Mouse (Mus musculus) left cerebral cortex, adult 11 months (tissue): ENCODE measurements around the gene Cacnb2.

ENCODE experiments used
- DNase-seq: peaks from one replicate; pipeline ENCODE4 v3.0.0; 2022; ENCODE audit warnings: low spot score

Cacnb2 gene

DNA sequence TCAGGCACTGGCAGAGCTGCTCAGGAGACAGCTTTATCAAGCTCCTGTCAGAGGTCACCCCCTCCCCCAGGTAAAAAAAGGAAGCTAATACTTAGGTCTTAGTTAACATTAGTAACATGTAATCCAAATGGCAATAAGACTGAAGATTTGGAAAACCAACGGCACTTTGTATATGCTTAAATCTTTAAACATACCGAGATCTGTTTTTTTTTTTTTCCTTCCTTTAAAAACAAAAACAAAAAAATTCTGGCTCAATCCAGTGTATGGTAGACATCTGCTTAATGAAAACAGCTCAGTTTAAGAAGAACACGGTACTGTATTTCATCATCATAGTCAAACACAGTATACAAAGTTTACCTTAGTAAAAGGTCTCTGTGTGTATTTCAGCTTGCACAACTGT is at the start of gene Cacnb2:
TSS of gene Cacnb2 (plus strand) at position 301 of the 400 bp plus-strand sequence.
- no peak for DNase-seq

DNA sequence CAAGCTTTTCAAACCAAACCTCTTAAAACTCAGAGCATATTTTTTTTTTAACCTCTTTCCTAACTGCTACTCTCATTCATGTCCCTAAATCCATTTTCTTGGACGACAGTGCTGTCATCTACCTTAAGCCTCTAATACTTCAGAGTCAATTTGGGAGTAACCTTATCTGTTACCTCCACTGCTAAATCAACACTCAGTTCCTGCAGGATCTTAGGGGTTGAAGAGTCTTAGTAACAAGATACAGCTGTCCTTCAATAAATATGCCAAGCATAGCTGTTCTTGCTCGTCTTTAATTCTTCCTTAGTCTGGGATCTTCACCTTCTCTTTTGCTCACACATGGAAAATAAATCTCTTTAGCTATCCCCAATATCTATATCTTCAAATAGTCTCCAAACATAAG is 34.9 kb upstream of the Cacnb2 start:
- no peak for DNase-seq

DNA sequence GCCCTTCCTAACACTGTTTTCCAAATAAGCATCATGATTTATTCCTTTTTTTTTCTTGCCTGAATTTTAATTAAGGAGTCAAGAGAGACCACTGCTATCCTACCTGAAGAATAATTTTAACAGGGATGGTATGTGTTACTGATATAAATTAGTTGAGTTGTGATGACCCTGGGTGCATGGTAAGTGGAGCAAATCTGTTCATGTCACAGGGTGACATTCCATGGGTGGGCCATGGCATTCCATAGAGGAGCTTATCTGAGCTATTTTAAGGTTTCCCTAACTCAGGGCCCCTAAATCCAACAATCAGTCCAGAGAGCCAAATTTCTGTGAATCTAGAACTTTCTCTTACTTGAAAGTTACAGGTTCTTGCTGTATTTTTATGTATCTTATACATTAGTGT is 31.6 kb upstream of the Cacnb2 start:
- no peak for DNase-seq

DNA sequence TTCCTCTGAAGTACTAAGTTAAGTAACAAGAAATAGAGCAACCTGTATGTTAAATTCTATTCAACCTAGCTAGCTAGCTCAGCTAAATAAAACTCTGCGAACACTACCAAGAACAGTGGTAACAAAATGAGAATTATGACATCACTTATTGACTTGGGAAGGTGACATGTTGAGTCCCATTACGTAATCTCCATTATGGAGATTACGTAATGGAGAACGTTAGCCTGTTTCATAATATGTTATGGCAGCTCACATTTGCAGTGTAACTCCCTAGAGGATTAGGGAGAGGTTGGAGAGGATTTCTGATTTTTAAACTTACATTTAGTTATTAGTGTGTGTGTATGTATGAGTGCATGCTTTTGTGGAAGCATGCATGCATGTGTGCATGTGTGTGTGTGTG is 13.3 kb upstream of the Cacnb2 start:
- no peak for DNase-seq

DNA sequence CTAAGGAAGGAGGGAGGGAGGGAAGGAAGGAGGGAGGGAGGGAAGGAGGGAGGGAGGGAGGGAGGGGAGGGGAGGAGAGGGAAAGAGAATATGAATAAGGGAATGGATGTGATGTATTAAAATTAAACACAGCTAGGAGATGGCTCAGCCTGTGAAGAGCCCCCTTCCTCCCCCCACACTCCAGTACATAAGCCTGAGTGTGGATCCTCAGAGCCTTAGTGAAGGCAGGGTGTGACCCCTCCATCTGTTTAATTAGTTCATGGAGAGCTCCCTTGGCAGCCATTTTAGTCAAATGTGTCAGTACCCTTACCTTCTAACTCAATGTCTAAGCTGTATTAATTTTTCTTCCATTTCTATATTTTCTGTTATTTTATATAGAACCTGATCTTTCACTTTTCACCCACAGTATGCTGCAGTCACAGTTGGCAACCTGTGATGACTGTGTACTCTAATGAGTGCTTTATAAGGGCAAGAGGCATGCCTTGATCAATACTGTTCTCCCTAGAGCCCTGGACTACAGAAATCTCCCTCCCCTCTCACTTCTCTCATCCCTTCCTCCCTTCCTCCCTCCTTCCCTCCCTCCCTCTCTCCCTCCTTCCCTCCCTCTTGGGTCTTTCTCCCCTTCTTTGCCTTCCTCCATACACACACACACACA is 4.9 kb upstream of the Cacnb2 start:
- no peak for DNase-seq

DNA sequence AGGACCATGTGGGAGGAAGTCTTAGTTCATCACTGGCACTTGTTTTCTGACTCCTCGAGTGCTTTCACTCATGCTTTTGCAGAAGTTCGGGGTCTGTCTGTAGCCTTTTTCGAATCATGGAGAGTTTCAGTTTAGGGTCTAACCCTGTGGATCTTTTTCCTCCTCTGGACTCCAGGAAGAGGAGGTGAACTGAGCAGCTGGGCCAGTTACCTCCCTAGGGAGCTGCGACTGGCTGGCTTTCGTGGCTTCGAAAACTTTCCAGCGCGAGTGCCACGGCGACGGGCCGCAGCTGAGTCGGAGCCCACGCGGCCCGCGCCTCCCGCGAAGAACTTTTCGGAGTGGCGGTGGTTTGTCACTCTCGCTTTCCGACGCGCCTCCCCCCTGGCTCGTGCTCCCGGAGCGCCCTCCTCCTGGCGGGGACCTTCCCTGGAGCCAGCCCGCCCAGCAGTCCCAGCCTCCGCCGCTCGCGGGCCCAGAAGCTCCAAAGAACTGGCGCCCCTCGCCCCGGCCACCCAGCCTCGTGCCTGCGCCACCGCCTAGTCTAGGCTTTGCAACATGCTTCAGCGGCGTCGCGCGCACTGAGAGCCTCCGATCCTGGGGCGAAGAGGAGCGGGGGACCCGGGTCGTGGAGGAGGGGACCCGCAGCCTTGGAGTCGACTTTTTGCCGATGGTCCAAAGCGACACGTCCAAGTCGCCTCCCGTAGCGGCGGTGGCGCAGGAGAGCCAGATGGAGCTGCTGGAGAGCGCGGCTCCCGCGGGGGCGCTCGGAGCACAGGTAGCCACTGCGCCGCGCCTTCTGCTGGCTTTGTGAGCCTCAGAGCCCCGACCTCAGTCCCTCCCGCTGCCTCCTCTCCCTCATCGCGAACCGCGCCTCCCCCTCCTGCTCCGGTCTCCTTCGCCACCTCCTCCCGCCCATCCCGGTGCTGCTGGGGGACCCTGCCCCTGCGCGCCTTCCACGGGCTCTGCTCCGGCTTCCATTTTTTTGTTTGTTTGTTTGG is 1.2 kb downstream of the Cacnb2 start:
- DNase-seq = peak; percentile 22

DNA sequence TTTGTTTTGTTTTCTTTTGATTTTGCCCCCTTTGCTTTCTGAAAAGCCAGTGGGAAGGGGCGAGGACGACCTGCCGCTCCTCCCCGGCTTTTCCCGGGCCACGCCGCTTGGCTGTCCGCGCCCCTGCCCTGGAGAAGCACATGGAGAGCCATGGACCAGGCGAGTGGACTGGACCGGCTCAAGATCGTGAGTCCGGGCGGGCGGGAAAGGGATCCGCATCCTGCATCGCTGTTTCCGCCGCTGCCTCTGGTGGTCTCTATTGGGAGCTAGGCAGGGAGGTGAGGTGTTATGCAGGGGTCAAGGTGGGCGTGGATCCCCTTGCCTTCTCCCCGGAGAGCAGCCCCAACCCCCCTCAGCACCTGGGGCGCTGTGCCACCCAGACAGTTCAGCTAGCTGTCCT is 1.9 kb downstream of the Cacnb2 start:
- DNase-seq = no peak

DNA sequence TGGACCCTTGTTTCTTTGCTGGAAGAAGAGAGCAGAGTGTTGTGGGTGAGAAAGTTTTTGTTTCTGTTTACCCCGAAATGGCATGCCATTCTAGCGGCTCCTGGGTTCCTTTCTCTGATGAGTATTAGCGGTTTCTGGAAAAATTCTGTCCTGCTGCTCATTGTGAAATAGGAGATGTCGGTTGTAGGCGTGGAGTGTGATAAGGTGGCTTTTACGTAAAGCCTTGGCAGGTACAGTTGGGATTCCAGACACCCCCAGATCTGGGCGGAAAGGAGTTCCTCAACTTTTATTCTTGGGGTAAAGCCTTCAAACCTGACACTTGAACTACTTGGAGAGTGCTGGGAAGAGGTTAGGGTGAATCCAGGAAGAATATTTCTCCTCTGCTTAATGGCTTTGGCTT is 2.3 kb downstream of the Cacnb2 start:
- DNase-seq = no peak

DNA sequence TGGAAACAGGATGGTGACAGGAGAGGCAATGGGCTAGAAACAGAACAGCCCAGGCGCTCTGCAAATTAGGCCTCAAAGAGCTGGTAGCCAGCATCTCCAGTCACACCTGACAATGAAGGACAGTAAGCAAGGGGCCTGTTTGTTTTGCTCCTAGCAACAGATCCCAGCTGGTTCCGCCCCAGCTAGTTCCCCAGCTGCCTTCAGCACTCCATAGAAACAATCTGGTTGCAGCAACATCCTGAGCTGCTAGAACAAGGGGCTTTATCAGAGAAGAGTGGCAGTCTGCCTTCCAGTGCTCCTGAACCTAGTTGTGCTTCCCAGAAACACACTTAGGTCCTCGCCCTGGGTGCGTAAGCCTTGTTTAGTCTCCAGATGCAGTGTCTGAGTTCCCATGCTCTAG is 5.7 kb downstream of the Cacnb2 start:
- no peak for DNase-seq

DNA sequence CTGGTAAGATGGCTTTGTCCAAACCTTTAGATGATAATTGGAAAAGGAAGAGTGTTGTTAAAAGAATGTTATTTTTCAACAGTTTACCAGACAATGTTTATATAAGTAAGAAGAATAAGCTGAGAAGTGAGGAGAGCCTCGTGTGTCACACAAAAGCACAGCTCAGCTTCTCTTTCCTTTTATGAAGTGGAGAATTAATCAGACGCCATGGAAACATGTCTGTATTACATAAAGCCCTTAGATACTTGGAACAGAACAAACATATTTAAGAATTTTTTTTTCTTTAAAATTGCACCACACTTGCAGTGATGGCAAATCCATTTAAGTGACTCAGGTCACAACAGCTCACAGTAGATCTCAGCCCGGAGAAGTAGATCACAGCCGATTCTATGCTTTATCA is 9.8 kb downstream of the Cacnb2 start:
- DNase-seq = no peak

DNA sequence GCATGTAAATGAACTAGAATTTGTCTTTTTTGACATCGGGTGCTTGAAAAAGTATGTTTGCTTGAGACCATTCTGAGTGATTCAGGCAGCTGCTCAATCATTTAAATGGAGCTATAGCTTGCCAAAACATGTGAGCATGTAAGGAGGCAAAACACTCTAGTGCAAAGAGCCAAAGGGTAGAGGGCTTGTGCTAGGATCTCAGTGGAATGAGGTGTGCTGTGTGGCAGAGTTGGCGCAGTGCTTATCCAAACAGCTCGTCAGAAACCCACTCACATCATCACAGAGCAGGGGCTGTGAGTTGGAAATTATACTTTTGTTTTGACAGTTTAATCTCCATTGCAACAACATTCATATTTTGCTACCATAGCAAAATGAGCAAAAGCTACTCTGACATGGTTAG is 13.5 kb downstream of the Cacnb2 start:
- no peak for DNase-seq

DNA sequence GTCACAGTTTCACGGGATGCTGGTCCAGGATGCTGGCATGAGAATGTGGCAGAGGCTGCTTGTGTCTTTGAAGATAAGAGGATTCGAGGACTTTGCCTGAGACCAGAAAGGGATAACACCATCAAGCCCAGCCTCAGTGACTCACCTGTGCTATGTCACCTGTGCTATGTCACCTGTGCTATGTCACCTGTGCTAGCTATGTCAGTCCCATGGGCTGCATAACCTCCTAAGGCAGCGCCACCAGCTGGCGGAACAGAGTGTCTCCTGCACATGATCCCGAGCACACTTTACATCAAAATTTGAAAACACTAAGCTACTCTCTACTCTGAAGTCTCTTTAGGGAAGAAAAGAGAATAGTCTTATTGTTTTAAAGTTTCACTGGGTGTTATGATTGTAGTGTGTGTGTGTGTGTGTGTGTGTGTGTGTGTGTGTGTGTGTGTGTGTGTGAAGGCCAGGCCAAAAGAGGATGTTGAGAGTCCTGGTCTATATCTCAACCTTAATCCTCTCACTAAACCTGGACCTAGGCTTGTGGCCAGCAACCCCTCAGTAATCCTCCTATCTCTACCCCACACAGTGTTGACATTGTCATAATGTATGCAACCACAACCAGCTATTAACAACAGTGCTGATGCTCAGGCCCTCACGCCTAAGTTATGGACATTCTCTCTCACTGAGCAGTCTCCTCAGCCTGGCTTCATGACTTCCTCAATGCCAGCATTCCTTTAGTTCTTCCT is 17.4 kb downstream of the Cacnb2 start:
- DNase-seq = no peak

DNA sequence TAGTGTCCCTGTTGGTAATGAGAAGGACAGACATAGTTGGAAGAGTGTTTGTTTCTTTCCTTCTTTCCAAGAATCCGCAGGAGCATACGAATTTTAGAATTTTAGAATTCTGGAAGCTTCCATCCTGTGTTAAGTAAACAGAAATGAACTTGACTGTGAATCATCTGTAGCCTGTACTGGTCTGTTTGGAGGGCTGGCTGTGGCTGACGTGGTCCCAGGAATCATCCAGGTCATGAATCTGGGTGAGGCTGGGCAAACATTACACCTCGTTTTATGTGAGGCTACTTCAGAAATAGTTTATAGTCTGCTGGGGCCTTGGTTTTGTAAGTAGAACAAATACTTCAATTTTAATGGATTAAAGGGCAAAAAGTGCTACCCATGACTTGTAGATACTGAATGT is 18.0 kb downstream of the Cacnb2 start:
- no peak for DNase-seq

DNA sequence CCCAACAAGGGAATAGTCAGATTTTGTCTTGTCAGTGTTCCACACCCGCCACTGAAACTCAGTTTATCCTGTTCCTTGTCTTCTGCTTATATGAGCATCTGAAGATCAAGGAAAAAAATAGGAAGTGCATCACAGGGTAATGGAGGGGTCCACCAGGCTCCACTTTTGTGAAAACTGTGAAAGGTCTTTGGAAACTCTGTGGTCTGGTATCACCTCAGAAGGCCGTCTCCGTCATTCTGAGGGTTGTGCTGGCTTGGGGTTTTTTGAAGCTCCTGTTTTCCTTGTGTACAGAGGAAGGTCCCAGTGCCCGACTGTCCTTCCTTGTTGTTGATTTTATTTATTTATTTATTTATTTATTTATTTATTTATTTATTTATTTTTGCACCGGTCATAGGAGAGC is 20.9 kb downstream of the Cacnb2 start:
- DNase-seq = no peak

DNA sequence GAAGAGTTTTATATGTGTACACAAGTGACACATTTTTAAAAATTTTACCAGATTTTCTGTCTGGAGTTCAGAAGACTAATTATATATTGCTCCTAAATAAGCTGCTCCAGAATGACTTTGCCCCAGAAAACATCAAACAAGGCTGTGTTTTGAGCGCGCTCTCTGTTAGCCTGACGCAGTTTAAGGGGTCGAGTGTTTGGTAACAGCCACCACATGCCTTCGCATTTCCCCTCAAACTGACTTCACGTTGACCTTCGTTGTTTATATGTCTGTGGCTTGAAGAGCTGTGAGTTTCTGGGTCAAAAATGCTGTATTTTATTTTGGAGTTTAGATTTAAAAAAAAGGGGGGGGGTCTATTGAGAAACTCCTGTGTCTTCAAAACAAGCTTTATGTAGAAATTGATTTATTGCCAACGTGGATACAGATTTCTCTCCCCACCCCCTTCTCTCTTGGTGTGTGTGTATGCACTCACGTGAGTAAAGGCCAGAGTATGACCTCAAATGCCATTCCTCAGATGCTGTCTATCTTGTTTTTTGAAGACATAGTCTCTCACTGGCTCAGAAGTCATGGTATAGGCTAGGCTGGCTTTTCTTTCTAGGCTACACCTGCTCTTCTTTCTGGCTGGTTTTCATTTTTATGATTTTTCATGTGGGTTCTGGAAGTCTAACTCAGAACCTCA is 27.1 kb downstream of the Cacnb2 start:
- no peak for DNase-seq

DNA sequence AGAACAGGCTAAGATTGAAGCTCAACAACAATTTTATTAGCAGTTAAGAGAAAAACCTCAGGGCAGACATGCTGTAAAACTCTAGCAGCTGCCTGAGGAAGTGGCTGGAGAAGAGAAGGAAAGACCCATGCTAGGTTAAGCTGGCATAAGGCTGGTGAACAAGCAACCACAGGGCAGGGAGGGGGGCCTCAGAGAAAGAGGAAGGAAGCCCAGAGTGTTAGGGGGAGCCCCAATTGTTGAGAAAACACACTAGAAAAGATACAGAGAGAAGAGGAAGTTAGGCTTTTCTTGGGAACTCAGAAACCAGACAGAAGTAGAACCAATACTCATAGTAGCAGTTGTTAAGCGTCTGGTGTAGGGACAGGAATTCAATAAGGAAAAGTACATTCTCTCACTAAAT is 28.7 kb downstream of the Cacnb2 start:
- DNase-seq = no peak

DNA sequence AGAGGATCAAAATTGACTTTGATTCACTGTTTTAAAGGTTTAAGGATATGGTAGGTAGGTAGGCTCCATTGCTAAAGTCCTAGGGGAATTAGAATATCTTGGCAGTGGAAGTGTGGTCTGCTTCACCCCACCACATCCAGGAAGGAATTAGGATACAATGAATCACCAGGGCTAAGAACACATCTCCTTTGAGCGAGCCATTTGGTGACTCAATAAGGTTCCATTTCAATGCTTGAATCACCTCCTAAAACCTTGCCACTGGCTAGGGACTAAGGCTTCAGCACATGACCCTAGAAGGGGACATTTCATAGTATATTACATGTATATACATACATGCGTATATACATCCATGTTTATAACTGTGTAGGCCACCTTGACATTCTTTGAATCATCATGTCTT is 30.3 kb downstream of the Cacnb2 start:
- no peak for DNase-seq

DNA sequence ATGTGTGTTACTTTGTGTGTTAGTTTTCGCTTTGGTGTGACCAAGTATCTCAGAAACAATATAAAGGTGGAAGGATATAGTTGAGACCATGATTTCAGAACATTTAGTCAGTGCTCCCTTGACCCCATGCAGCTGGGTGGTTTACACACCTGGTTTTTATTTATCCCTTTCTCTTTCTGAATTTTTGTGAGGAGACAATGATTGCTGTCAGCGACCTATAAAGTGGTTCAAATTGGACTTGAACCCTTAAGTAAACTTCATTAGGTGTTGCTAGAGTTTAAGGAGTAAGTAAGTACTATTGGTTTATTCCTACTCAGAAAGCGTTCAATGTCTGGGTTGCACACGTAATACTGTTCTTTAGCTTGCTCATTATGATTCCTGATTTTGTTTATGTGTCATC is 36.4 kb downstream of the Cacnb2 start:
- no peak for DNase-seq

DNA sequence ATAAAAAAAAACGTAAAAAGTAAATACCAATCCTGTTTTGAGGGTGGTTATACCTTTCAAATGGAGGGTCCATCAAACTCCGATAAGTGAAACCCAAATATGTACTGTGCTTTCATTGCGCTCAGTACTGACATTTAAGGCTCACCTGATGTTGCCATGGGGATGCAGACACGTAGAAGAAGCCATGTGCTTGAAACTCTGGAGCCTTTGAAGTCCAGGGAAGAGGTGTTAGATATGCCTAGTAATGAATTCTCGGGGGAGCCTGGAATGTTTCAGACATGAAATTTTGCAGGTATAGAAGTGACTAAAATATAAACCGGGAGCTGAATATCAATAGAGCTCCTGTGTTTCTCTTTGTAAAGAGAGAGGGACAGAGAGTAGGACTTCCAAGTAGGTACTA is 37.0 kb downstream of the Cacnb2 start:
- no peak for DNase-seq

DNA sequence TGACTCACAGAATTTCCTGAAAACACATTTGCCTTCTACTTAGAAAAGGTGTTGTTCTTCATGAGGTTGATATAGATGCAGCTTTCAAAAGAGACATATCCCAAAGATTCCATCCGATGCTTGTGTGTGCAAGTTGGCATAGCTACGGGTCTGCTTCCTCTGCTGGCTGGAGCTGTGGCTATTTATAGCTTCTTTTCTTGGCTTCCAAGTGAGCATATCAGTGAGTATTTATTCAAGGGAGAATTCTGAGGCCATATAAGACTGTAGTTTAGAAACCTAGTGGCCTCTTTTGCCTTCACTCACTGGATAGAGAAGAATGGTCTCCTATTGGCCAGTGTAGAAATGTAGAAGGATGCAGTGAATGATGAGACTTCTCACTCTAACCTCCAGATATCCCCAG is 38.2 kb downstream of the Cacnb2 start:
- peak; percentile 16 for DNase-seq

DNA sequence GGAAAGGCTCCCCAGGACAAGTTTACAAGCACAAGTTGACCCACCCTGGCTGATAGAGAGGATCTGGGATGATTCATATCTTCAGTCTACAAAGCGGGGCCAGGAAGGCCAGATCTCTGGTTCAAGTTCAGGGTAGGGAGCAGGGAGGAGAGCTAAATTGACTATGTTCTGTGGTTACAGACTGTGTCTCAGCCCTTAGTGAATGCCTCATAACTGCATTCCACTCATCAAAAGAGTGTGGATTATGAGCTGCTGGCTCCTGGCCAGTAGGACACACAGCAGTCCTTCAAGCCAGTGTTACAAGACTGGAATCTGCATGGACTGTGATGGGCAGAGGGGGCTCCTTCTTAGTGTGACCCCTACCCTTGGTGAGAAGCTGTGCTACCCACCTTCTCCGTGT is 48.4 kb downstream of the Cacnb2 start:
- no peak for DNase-seq

DNA sequence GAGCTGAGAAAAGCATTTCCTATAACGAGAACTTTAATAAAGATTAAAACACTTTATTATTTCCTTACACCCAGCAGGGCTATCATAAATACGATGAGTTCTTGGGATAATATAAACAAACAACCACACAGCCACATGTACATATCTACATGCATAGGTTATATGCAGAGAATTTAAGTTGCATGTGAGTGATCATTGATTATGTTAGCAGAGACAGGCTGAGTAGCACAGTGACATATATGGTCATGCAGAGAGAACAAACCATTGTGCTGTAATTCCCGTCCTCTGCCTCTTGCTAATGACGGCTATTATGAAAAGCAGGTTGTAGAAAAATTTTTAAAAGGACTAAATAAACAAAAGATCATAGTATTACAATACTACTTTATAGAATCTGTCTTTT is 53.8 kb downstream of the Cacnb2 start:
- DNase-seq = no peak
